Mouse (Mus musculus) G1E (cell line): Measurements from ENCODE around the gene Bptf. TPM values are rescaled to one million over a fixed set of nuclear protein-coding genes. Genes with fewer than 3 reads are reported as not detected.

Source experiments
- ATAC-seq: 2 replicates; pipeline ENCODE4 v1.8.0; 2016; ENCODE audit warnings: mild to moderate bottlenecking; ENCODE audit not compliant: insufficient number of reproducible peaks, poor library complexity, low FRiP score, severe bottlenecking; ENCODE audit errors: extremely low read depth
- DNase-seq: peaks from one replicate; pipeline ENCODE4 v3.0.0; 2012; ENCODE audit warnings: low spot score
- H3K27me3 ChIP-seq: 2 replicates; pipeline ENCODE4 v1.6.1; 2012; ENCODE audit warnings: mild to moderate bottlenecking, low read length, inconsistent platforms; ENCODE audit not compliant: insufficient read depth
- H3K36me3 ChIP-seq: replicated peaks from 2 replicates; pipeline ENCODE3; 2012; ENCODE audit warnings: mild to moderate bottlenecking, inconsistent platforms
- H3K4me1 ChIP-seq: 2 replicates; pipeline ENCODE4 v1.6.1; 2012; ENCODE audit warnings: low read depth, low read length, inconsistent platforms, mixed read lengths; ENCODE audit not compliant: insufficient read depth
- H3K4me3 ChIP-seq: 2 replicates; pipeline ENCODE4 v1.5.1; 2012; ENCODE audit warnings: low read depth, mild to moderate bottlenecking, inconsistent platforms, low read length, moderate library complexity, mixed read lengths
- H3K9me3 ChIP-seq: replicated peaks from 2 replicates; pipeline ENCODE4 v1.6.1; 2012; ENCODE audit warnings: inconsistent platforms
- CTCF ChIP-seq: IDR thresholded peaks from 2 replicates; pipeline ENCODE4 v1.5.1; 2012; ENCODE audit warnings: low read depth, low read length, inconsistent platforms, mixed read lengths
- GATA1 ChIP-seq: IDR thresholded peaks from 2 replicates; pipeline ENCODE4 v1.6.1; 2012; ENCODE audit warnings: borderline replicate concordance, low read length, inconsistent platforms, mixed read lengths
- GATA2 ChIP-seq: IDR thresholded peaks from 2 replicates; pipeline ENCODE4 v1.6.1; 2012; ENCODE audit warnings: low read depth, low read length, inconsistent platforms, borderline replicate concordance
- POLR2AphosphoS5 ChIP-seq: IDR thresholded peaks from 2 replicates; pipeline ENCODE4 v1.6.1; 2012; ENCODE audit warnings: low read depth, low read length, inconsistent platforms; ENCODE audit not compliant: insufficient replicate concordance
- TAL1 ChIP-seq: conservative IDR thresholded peaks from 2 replicates; pipeline ENCODE4 v1.6.1; 2012; ENCODE audit warnings: low read depth, low read length, inconsistent platforms, mixed read lengths
- polyA plus RNA-seq: library from polyadenylated mRNA; stranded (reverse); fragments of >175 nt; gene quantifications from 2 replicates; pipeline ENCODE4 v1.2.3, GENCODE M21; 2012
- total RNA-seq, 2 experiments: library from RNA; stranded (forward) in 1 of 2; stranded (reverse) in 1 of 2; fragments of 200-1000 nt in 1 of 2; fragments of >200 nt in 1 of 2; fragmentation: Nextera tagmentation in 1 of 2; gene quantifications; 2 replicates each; pipeline ENCODE4 v1.2.3; 2014 to 2017

Bptf gene
- total and polyA plus RNA-seq, 3 experiments = 28.5 to 75.6 (median 53.7) TPM

DNA sequence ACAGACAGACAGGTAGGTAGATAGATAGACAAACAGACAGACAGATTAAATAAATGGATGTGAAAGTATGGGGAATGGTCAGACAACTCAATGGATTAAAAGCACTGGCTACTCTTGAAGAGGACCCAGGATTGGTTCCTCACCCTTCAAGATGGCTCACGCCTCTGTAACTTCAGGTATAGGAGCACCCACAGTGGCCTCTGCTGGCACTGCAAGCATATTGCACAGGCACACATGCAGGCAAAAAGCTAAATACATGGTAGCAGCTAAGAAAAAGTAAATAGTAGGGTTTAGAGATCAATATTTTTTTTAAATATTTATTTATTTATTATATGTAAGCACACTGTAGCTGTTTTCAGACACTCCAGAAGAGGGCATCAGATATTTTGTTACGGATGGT lies 23.0 kb downstream of the Bptf start:
- H3K4me1 ChIP-seq = peaks cover 11% of the 10 kb centered on the region
- ATAC-seq = no peak
- no peak overlapping the region for H3K4me3 ChIP-seq

DNA sequence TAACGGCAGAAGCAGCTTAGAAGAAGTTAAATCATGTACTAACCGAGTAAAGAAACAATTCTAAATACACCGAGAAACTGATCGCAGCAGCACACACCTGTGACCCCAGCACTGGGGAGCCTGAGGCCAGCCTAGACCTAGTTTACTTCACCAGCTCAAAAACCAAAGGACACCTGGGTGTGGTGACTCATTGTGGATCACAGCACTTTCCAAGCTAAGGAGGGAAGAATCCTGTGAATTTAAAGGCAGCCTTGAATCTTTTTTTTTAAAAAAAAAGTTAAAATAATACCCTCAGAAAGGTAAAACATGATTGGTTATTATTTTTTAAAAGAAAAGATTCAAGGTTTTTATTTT lies 24.2 kb downstream of the Bptf start:
- no peak for TF ChIP-seq POLR2AphosphoS5
- TF ChIP-seq GATA2 = no peak
- ATAC-seq = no peak
- Histone ChIP-seq H3K36me3 (peaks cover 68% of the 10 kb centered on the region), H3K4me1 (peaks cover 19% of the 10 kb centered on the region), H3K27me3 (no peaks in the 10 kb centered on the region), H3K9me3 (no peaks in the 10 kb centered on the region), H3K4me3 (no peak overlapping the region)
- DNase-seq = no peak

More for the DNA sequence above, 23.0 kb downstream of the Bptf start:
- TF ChIP-seq TAL1 (no peak), GATA1 (no peak), GATA2 (no peak)
- Histone ChIP-seq H3K36me3 (peaks cover 65% of the 10 kb centered on the region), H3K9me3 (no peaks in the 10 kb centered on the region), H3K27me3 (no peaks in the 10 kb centered on the region)
- no peak for DNase-seq

DNA sequence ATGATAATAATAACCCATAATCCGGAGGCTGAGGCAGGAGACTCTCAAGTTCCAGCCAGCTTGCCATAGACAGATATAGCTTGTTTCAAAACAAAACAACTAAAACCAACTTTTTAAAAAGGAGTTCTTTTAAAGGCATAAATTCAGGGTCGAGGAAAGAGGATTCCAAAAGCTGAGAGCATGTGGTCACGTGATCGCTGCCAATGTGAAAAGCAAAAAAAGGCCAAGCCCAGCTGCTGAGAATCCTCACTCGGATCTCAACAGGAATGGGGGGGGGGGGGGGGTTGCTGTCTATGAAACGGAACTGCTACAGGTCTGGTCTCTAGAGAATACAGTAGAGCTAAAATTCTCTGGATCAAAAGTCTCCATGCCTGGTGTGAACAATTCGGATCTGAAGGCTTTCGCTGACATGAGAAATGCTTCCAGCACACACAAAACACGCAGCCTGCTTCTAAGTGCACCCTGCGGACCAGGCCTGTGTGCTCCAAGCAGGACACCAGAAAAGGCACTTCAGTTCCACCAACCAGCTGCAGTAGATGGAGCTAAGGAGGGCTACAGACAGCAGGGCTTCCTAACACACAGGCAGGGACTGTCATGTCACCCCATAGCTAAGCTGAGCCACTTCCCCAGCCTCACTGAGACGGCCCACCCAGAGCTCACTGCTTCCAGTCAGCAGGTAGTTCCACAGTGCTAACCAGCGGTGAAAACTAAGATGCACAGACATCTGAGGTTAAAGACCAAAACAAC lies 24.8 kb downstream of the Bptf start:
- no peak overlapping the region for H3K4me3 ChIP-seq
- DNase-seq = no peak

DNA sequence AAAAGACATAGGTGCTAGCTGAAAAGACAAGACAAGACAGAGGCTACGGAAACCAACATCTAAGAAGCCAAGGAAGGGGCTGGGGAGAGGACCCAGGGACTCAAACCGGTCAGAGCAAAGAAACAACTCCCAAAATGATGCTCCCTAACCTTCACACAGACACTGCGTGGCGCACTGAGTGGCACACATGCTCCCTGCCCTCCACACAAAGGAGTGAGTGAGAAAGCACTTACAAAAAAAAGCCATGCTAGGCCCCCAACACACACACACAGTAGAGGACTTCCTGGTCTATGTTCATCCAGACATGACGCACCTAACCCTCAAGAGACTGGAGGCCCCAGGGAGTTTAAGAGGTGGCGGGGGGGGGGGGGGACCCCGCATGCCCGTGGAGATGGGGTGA lies 25.5 kb downstream of the Bptf start:
- no peak overlapping the region for H3K4me3 ChIP-seq

More for the DNA sequence above, 24.8 kb downstream of the Bptf start:
- H3K27me3 ChIP-seq = no peaks in the 10 kb centered on the region
- TF ChIP-seq GATA1 = no peak
- H3K9me3 ChIP-seq = no peaks in the 10 kb centered on the region
- H3K4me1 ChIP-seq = peaks cover 24% of the 10 kb centered on the region
- peaks cover 73% of the 10 kb centered on the region for H3K36me3 ChIP-seq
- no peak for ATAC-seq

DNA sequence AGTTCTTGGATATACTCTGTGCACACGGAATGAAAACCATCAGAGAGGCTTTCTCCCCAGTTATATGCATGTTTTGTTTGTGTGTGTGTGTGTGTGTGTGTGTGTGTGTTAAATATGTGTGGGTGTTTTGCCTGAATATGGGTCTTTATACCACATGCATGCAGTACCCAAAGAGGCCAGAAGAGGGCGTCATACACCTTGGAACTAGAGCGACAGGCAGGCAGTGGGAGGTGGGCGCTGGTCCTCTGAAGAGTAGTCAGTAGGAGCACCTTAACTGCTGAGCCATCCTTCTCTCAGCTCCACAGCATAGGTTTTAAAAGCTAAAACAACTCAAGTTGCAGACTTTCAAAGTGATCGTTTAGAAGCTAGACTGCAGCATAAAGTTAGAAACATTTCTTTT lies 26.7 kb downstream of the Bptf start:
- TF ChIP-seq GATA2 (no peak), CTCF (peak; percentile 87)
- DNase-seq (no peak), ATAC-seq (no peak; the same call in 1 of the 2 replicates)
- H3K4me1 ChIP-seq = peaks cover 25% of the 10 kb centered on the region
- H3K36me3 ChIP-seq = peaks cover 72% of the 10 kb centered on the region
- H3K9me3 ChIP-seq = no peaks in the 10 kb centered on the region
- H3K27me3 ChIP-seq = no peaks in the 10 kb centered on the region
- H3K4me3 ChIP-seq = no peak overlapping the region

More for the DNA sequence above, 25.5 kb downstream of the Bptf start:
- Histone ChIP-seq H3K27me3 (no peaks in the 10 kb centered on the region), H3K9me3 (no peaks in the 10 kb centered on the region), H3K4me1 (peaks cover 25% of the 10 kb centered on the region), H3K36me3 (peaks cover 74% of the 10 kb centered on the region)
- no peak for ATAC-seq
- TF ChIP-seq POLR2AphosphoS5 = no peak
- TF ChIP-seq CTCF = no peak
- no peak for DNase-seq

DNA sequence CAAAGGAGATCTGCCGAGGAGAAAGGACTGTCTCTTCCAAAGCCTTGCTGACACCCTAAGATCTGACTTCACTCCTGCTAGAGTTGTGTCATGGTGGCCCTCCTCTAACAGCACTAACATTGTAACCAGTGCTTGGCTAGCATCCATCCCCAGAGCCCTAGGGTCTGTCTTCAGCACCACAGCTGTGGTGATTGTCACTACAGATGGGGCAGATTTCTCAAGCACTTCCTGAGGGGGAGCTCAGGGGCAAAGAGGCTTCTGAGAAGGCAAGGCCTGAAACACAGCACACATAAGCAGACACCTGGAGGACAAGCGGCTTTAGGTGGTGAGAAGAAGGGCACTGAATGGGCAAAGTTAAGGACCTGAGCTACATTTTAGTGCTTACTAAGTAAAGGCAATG lies 28.2 kb downstream of the Bptf start:
- Histone ChIP-seq H3K36me3 (peaks cover 72% of the 10 kb centered on the region), H3K4me3 (no peak overlapping the region)

DNA sequence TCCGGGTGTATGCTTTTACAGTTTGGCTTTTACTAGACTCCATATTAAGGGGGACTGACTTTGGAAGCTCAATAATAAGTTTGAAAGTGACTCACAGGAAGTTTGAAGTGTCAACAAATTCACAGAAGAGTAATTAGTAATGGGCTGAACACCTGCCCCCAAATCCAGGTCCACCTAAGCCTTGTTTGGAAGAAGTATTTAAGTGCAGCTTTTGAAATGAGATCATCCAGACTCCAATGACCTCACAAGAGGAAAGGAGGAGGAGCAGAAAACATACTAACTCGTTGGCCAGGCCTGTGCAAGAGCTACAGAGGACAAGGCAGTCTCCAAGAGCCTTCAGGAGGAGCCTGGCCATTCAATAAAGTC lies 28.7 kb downstream of the Bptf start:
- DNase-seq (no peak), ATAC-seq (no peak)
- Histone ChIP-seq H3K4me1 (peaks cover 25% of the 10 kb centered on the region), H3K27me3 (no peaks in the 10 kb centered on the region), H3K36me3 (peaks cover 73% of the 10 kb centered on the region), H3K9me3 (no peaks in the 10 kb centered on the region), H3K4me3 (no peak overlapping the region)
- TF ChIP-seq GATA2 = no peak
- no peak for TF ChIP-seq CTCF
- no peak for TF ChIP-seq TAL1
- no peak for TF ChIP-seq POLR2AphosphoS5
- TF ChIP-seq GATA1 = no peak

More for the DNA sequence above, 28.2 kb downstream of the Bptf start:
- DNase-seq = no peak
- Histone ChIP-seq H3K27me3 (no peaks in the 10 kb centered on the region), H3K9me3 (no peaks in the 10 kb centered on the region), H3K4me1 (peaks cover 25% of the 10 kb centered on the region)
- no peak for TF ChIP-seq TAL1
- no peak for TF ChIP-seq CTCF
- no peak for TF ChIP-seq GATA1
- no peak for TF ChIP-seq POLR2AphosphoS5
- TF ChIP-seq GATA2 = no peak
- ATAC-seq = no peak
